Mouse (Mus musculus) layer of hippocampus, adult 9-10 months (tissue): Measurements from ENCODE around the gene Tmem132c.
"Not testable (repeated sequence)": the region's sequence is repeated elsewhere in the genome, so short reads cannot be mapped to it uniquely, and the experiment has no call there.

Source experiments
- DNase-seq: peaks from one replicate; pipeline ENCODE4 v3.0.0; 2022; ENCODE audit warnings: low spot score

The Tmem132c gene

GRCm38 (mm10) chr5:127344721-127345120, 103.1 kb downstream of the Tmem132c start:
- DNase-seq: no peak

- no peak for DNase-seq
Observed at GRCm38 (mm10) chr5:127346364-127346763, 104.8 kb downstream of the Tmem132c start.

- DNase-seq: no peak
Observed at GRCm38 (mm10) chr5:127347053-127347748, 105.6 kb downstream of the Tmem132c start.

DNA sequence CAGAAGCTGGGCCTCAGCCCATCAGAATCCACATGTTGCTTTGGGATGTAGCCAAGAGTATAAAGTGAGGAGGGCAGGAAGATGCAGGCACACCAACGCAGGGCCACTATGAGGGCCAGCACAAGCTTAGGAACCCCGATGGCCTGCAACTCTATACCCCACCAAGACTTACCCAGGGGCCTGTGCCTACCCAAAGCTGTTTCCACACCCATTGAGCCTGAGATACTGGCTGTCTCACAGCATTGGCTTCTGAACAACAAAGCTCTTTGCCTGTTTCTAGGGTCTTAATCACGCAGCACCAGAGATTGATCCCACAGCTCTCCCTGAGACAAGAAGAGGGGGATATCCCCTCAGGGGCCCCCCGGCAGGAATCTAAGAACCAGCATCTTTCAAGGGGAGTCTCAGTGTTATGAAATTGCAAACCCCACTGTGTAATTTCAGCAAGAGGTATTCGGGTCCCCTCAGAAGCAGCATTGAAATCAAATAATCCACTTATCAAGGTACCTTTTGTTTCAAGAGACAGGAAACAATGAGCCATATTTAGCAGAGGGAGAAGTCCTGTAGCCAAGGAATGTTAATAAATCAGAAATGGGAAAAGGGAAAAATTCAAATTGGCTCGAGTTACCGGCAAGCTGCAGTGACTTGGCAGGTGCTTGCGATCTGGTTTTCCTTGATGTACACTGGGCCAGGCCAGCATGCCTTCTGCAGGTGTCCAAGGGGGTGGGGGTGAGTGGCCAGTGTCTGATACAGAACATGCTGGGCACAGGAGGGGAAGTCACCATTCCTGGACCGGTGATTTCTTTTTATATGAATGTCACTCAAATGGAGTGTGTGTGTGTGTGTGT, 107.8 kb downstream of the Tmem132c start:
- DNase-seq: no peak

GRCm38 (mm10) chr5:127353002-127353401, 111.4 kb downstream of the Tmem132c start:
- no peak for DNase-seq

- DNase-seq: no peak
Observed at GRCm38 (mm10) chr5:127355836-127356235, 114.2 kb downstream of the Tmem132c start.

DNA sequence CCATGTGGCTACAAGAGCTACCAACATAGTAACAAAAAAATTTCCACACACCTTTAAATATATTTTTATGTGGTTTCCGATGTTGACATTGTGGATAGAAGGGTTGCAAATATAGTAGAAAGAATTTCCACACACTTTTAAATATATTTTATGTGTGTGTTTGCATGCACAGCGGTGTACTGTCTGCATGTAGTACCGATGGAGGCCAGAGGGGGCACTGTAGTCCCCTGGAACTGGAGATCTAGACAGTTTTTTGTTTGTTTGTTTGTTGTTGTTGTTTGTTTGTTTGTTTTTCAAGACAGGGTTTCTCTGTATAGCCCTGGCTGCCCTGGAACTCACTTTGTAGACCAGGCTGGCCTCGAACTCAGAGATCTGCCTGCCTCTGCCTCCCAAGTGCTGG, 116.3 kb downstream of the Tmem132c start:
- DNase-seq: not testable (repeated sequence)

DNA sequence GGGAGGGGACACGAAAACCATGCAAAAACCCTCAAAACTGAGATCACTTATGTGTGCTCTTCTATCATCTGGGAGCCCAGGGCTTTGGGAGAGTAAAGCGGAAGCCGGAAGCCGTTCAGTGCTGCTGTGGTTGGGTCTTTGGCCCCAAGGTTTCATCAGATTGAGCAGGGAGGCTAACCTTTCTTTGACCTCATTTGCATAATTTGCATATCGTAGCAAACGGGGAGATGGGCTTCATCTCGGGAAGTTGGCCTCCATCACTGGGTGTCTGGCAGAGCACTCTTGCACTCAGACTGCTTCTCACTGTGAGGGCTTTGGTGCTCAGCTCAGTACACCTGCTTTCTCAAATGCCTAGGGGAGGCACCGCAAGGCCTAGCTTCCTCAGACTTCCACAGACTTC, 119.5 kb downstream of the Tmem132c start:
- DNase-seq: no peak

- no peak for DNase-seq
Observed at GRCm38 (mm10) chr5:127365061-127365460, 123.5 kb downstream of the Tmem132c start.

DNA sequence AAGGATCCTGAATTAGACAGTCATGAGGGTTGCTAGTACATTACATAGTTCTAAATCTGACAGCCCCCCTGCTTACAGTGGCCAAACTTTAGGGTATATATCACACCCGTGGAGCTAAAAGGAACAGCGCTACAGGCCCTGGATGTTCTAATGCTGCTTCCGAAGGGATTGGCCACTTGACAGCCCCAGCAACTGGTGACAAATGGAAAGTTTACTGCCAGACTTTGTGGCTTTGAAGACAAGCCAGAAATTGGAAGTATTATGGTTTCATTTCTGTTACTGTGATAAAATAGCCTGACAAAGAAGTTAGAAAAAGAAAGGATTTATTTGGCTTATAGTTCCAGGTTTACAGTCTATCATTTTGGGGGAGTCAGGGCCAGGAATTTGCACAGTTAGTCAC, 126.6 kb downstream of the Tmem132c start:
- no peak for DNase-seq

- DNase-seq: no peak
Observed at GRCm38 (mm10) chr5:127369812-127370211, 128.2 kb downstream of the Tmem132c start.

GRCm38 (mm10) chr5:127370503-127370902, 128.9 kb downstream of the Tmem132c start:
- DNase-seq: no peak

DNA sequence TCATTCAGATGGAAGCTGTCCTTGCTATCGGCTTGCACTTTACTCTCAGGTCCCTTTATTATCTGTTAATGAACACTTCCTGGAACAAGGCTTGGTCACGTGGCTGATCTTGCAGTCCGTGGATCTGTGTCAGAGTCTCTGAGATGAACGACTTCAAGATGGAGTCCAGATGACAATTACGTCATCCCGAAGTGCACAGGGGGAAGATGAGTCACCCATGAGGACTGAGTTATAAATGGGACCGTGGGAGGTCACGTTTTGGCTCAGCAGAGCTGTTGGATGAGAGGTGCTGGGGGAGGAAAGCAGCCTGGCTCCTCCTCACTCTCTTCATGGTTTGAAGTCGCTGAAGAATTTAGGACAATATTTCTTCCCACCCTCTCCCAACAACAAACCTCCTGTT, 132.6 kb downstream of the Tmem132c start:
- no peak for DNase-seq

DNA sequence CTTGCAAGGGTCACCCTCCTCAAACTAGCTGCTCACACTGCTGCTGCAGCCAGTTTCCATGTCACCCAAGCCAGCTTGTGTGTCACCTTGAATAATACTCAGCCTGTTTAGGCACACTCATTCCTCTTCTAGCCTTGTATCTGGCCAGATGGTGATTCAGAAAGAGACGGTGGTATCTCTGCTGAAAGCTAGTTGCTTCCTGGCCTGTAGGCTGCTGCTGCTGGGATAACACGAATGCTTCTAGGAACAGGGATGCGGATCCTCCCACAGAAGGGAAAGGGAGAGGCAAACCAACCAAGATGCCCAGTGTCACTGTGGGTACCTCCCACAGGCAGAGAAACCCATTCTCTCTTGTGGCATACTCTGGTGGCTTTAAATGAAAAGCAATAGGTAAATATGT, 134.0 kb downstream of the Tmem132c start:
- DNase-seq: no peak

DNA sequence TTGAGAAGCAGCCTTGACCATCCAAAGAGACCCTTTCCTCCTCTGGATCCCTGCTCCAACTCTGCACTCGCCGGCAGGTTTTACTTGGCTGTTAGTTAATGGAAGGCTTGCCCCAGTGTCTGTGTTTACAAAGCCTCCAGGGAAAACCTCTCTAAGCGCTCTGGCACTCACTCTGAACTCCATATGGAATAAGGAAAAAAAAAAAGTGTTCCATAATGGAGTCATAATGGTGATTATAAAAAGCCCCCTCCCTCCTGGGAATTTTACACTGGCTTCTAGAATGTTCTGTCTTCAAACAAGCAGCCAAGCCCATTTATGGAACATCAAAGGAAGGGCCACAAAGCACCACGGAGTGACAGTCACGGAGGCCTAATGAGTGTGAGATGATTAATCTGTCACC, 136.9 kb downstream of the Tmem132c start:
- no peak for DNase-seq

GRCm38 (mm10) chr5:127379351-127379750, 137.7 kb downstream of the Tmem132c start:
- no peak for DNase-seq

GRCm38 (mm10) chr5:127381216-127381615, 139.6 kb downstream of the Tmem132c start:
- no peak for DNase-seq

GRCm38 (mm10) chr5:127382571-127382970, 141.0 kb downstream of the Tmem132c start:
- no peak for DNase-seq

DNA sequence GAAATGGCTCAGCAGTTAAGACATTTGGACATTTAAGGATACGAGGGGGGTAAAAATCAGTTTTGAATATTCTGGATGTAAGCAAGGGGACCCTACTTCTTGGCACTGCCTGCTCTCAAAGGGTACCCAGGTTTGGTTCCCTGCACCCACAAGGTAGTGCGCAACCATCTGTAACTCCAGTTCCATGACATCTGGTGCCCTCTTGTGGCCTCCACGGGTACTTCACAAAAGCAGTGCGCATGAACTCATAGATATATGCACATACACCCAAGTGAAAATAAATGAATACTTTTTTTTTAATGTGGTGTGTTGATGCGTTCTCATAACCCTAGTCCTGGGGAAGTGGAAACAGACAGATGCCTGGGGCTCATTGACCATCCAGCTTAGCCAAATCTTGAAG, 149.6 kb downstream of the Tmem132c start:
- DNase-seq: no peak

DNA sequence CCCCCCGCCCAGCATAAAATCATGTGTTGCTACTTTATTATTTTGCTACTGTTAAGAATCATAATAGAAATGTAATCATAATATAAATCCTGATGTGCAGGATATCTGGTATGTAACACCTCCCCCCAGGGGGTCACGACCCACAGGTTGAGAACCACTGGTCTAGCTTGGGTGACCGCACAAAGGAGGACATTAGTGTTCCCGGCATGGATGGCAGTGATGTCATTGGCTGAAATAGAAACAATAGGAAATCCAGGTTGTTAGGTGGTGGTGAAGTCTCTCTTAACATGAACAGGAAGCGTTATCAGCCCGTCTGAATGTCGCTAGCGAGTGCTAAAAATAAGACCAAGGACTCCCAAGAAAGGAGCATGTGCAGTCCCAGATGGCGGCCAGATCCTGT, 155.3 kb downstream of the Tmem132c start:
- no peak for DNase-seq

GRCm38 (mm10) chr5:127398010-127398409, 156.4 kb downstream of the Tmem132c start:
- no peak for DNase-seq

DNA sequence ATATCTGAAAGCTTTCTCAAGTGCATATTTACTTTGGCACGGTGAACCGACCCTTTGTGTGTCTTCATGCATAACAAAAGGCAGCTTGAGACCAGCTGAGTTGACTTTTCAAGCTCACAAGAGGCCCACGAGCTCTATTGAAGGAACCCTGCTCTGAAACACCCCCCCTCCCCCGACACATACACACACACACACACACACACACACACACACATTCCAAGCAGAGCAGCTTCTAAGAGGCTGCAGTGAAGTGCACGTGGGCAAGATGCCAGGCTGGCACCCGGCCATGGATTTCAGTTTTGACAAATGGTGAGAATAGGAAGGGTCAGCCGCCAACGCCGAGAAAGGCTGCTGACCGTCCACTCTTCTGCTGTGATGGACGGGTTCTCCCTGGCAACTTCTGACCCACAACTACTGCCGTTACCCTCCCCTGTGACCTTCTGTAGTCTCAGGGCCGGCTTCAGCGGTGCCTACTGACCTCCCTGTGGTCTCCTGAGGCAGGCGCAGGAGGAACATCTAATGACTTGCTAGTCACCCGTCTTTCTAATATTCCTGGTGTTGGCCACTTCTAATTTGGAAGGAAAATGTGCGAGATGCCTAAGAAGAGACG, 163.9 kb downstream of the Tmem132c start:
- DNase-seq: no peak
